Mouse (Mus musculus): Measurements from ENCODE around the gene Vcp. TPM values are rescaled to one million over a fixed set of nuclear protein-coding genes. Genes with fewer than 3 reads are reported as not detected.

Gene Vcp
- total and polyA plus RNA-seq, 3 experiments, result 136 to 261 (median 223) TPM

- no peaks in the 10 kb centered on the region for H3K36me3 ChIP-seq (replicated peaks)
- peaks cover 17% of the 10 kb centered on the region for H3K4me1 ChIP-seq (ENCODE audit: insufficient read depth, low read depth, low read length)
- no peak for DNase-seq (ENCODE audit: low spot score)
- TF ChIP-seq TAL1 (conservative IDR thresholded peaks at IDR 0.05; ENCODE audit: low read depth, low read length), result no peak
- no peak for TF ChIP-seq GATA2 (IDR thresholded peaks at IDR 0.05; ENCODE audit: borderline replicate concordance, low read depth, low read length)
- H3K27me3 ChIP-seq (ENCODE audit: insufficient read depth, low read length), result peaks cover 74% of the 10 kb centered on the region
- no peak overlapping the region for H3K4me3 ChIP-seq (ENCODE audit: low read depth, low read length)
- no peaks in the 10 kb centered on the region for H3K9me3 ChIP-seq (replicated peaks)
- no peak for ATAC-seq (ENCODE audit: extremely low read depth, insufficient number of reproducible peaks, low FRiP score, poor library complexity, severe bottlenecking)
Observed at GRCm38 (mm10) chr4:42943341-42943740, 57.0 kb downstream of the Vcp start.

- Histone ChIP-seq H3K36me3 (replicated peaks) (no peaks in the 10 kb centered on the region), H3K4me1 (ENCODE audit: insufficient read depth, low read depth, low read length) (peaks cover 13% of the 10 kb centered on the region; the same call in 1 of the 2 replicates), H3K27me3 (ENCODE audit: insufficient read depth, low read length) (peaks cover 72% of the 10 kb centered on the region), H3K4me3 (ENCODE audit: low read depth, low read length) (no peak overlapping the region), H3K9me3 (replicated peaks) (no peaks in the 10 kb centered on the region)
- DNase-seq (ENCODE audit: low spot score) (no peak), ATAC-seq (ENCODE audit: extremely low read depth, insufficient number of reproducible peaks, low FRiP score, poor library complexity, severe bottlenecking) (no peak)
- no peak for TF ChIP-seq GATA1 (IDR thresholded peaks at IDR 0.05; ENCODE audit: borderline replicate concordance, low read length)
- TF ChIP-seq GATA2 (IDR thresholded peaks at IDR 0.05; ENCODE audit: borderline replicate concordance, low read depth, low read length), result no peak
- TF ChIP-seq TAL1 (conservative IDR thresholded peaks at IDR 0.05; ENCODE audit: low read depth, low read length), result no peak
- no peak for TF ChIP-seq CTCF (IDR thresholded peaks at IDR 0.05; ENCODE audit: low read depth, low read length)
- no peak for TF ChIP-seq POLR2AphosphoS5 (IDR thresholded peaks at IDR 0.05; ENCODE audit: insufficient replicate concordance, low read depth, low read length)
Observed at GRCm38 (mm10) chr4:42941396-42941795, 58.9 kb downstream of the Vcp start.

GRCm38 (mm10) chr4:42933630-42934029, 66.7 kb downstream of the Vcp start:
- Histone ChIP-seq H3K27me3 (ENCODE audit: insufficient read depth, low read length) (peaks cover 41% of the 10 kb centered on the region), H3K4me3 (ENCODE audit: low read depth, low read length) (no peak overlapping the region)
- TF ChIP-seq TAL1 (conservative IDR thresholded peaks at IDR 0.05; ENCODE audit: low read depth, low read length), result no peak
- TF ChIP-seq GATA1 (IDR thresholded peaks at IDR 0.05; ENCODE audit: borderline replicate concordance, low read length), result no peak
- TF ChIP-seq CTCF (IDR thresholded peaks at IDR 0.05; ENCODE audit: low read depth, low read length), result no peak
- no peak for TF ChIP-seq POLR2AphosphoS5 (IDR thresholded peaks at IDR 0.05; ENCODE audit: insufficient replicate concordance, low read depth, low read length)
- TF ChIP-seq GATA2 (IDR thresholded peaks at IDR 0.05; ENCODE audit: borderline replicate concordance, low read depth, low read length), result no peak

GRCm38 (mm10) chr4:42932229-42932969, 67.9 kb downstream of the Vcp start:
- no peaks in the 10 kb centered on the region for H3K36me3 ChIP-seq (replicated peaks)
- TF ChIP-seq GATA1 (IDR thresholded peaks at IDR 0.05; ENCODE audit: borderline replicate concordance, low read length), result no peak
- TF ChIP-seq CTCF (IDR thresholded peaks at IDR 0.05; ENCODE audit: low read depth, low read length), result no peak
- TF ChIP-seq TAL1 (conservative IDR thresholded peaks at IDR 0.05; ENCODE audit: low read depth, low read length), result no peak
- no peak for TF ChIP-seq GATA2 (IDR thresholded peaks at IDR 0.05; ENCODE audit: borderline replicate concordance, low read depth, low read length)
- TF ChIP-seq POLR2AphosphoS5 (IDR thresholded peaks at IDR 0.05; ENCODE audit: insufficient replicate concordance, low read depth, low read length), result no peak
- H3K4me3 ChIP-seq (ENCODE audit: low read depth, low read length), result no peak overlapping the region
- H3K4me1 ChIP-seq (ENCODE audit: insufficient read depth, low read depth, low read length), result peaks cover 2% of the 10 kb centered on the region; the same call in 1 of the 2 replicates
- no peak for DNase-seq (ENCODE audit: low spot score)
- H3K9me3 ChIP-seq (replicated peaks), result peaks cover 3% of the 10 kb centered on the region; the same call in 1 of the 2 replicates
- no peak for ATAC-seq (ENCODE audit: extremely low read depth, insufficient number of reproducible peaks, low FRiP score, poor library complexity, severe bottlenecking)
- H3K27me3 ChIP-seq (ENCODE audit: insufficient read depth, low read length), result peaks cover 29% of the 10 kb centered on the region

More at GRCm38 (mm10) chr4:42933630-42934029, 66.7 kb downstream of the Vcp start:
- no peak for ATAC-seq (ENCODE audit: extremely low read depth, insufficient number of reproducible peaks, low FRiP score, poor library complexity, severe bottlenecking)
- Histone ChIP-seq H3K36me3 (replicated peaks) (no peaks in the 10 kb centered on the region), H3K4me1 (ENCODE audit: insufficient read depth, low read depth, low read length) (peaks cover 4% of the 10 kb centered on the region; the same call in 1 of the 2 replicates), H3K9me3 (replicated peaks) (no peaks in the 10 kb centered on the region)
- DNase-seq (ENCODE audit: low spot score), result no peak

Other genes starting within 250 kb of the Vcp start
- not detected in 2 replicates for gene Ccl19, start 243.9 kb downstream of the Vcp start, total RNA-seq (2014; fragmentation: Nextera tagmentation)
- not detected in 2 replicates for gene Ccl19, start 243.9 kb downstream of the Vcp start, total RNA-seq (2017)
- not detected in 2 replicates for gene Ccl19, start 243.9 kb downstream of the Vcp start, polyA plus RNA-seq (2012)
- gene Ccl21a, start 226.5 kb downstream of the Vcp start, total RNA-seq (2014; fragmentation: Nextera tagmentation), result not detected in 2 replicates
- not detected in 2 replicates for gene Ccl21a, start 226.5 kb downstream of the Vcp start, total RNA-seq (2017)
- not detected in 2 replicates for gene Ccl21a, start 226.5 kb downstream of the Vcp start, polyA plus RNA-seq (2012)
- 11.5 and 14.5 TPM in 2 replicates for gene Fam205a1, start 146.6 kb downstream of the Vcp start, total RNA-seq (2014; fragmentation: Nextera tagmentation)
- gene Fam205a1, start 146.6 kb downstream of the Vcp start, total RNA-seq (2017), result 0.12 and 0.16 TPM in 2 replicates
- gene Fam205a1, start 146.6 kb downstream of the Vcp start, polyA plus RNA-seq (2012), result 0.10 and 0.14 TPM in 2 replicates
- 0.34 and 0.60 TPM in 2 replicates for gene Gm12394, start 143.7 kb downstream of the Vcp start, total RNA-seq (2014; fragmentation: Nextera tagmentation)
- gene Gm12394, start 143.7 kb downstream of the Vcp start, total RNA-seq (2017), result not detected in 2 replicates
- not detected in 2 replicates for gene Gm12394, start 143.7 kb downstream of the Vcp start, polyA plus RNA-seq (2012)
- gene Fam205c, start 126.3 kb downstream of the Vcp start, total RNA-seq (2014; fragmentation: Nextera tagmentation), result not detected in 2 replicates
- gene Fam205c, start 126.3 kb downstream of the Vcp start, total RNA-seq (2017), result 0.05 TPM in 1 of 2 replicates, not detected in the other
- 0.05 TPM in 1 of 2 replicates, not detected in the other for gene Fam205c, start 126.3 kb downstream of the Vcp start, polyA plus RNA-seq (2012)
- gene Phf24, start 83.8 kb downstream of the Vcp start, total RNA-seq (2014; fragmentation: Nextera tagmentation), result 1.8 TPM in 1 of 2 replicates, not detected in the other
- 0.29 and 0.98 TPM in 2 replicates for gene Phf24, start 83.8 kb downstream of the Vcp start, total RNA-seq (2017)
- gene Phf24, start 83.8 kb downstream of the Vcp start, polyA plus RNA-seq (2012), result 0.04 TPM in 2 replicates
- 4.1 and 7.5 TPM in 2 replicates for gene Dnajb5, start 50.7 kb downstream of the Vcp start, total RNA-seq (2014; fragmentation: Nextera tagmentation)
- gene Dnajb5, start 50.7 kb downstream of the Vcp start, total RNA-seq (2017), result 1.3 and 1.5 TPM in 2 replicates
- 1.2 and 1.4 TPM in 2 replicates for gene Dnajb5, start 50.7 kb downstream of the Vcp start, polyA plus RNA-seq (2012)
- gene 1700022I11Rik, start 30.9 kb downstream of the Vcp start, total RNA-seq (2014; fragmentation: Nextera tagmentation), result not detected in 2 replicates
- gene 1700022I11Rik, start 30.9 kb downstream of the Vcp start, total RNA-seq (2017), result 1.1 and 1.4 TPM in 2 replicates
- gene 1700022I11Rik, start 30.9 kb downstream of the Vcp start, polyA plus RNA-seq (2012), result 0.15 TPM in 1 of 2 replicates, not detected in the other
- 15.2 and 16.8 TPM in 2 replicates for gene Fancg, start 10.0 kb upstream of the Vcp start, total RNA-seq (2014; fragmentation: Nextera tagmentation)
- gene Fancg, start 10.0 kb upstream of the Vcp start, total RNA-seq (2017), result 12.9 and 18.7 TPM in 2 replicates
- 4.3 and 9.4 TPM in 2 replicates for gene Fancg, start 10.0 kb upstream of the Vcp start, polyA plus RNA-seq (2012)
- 11.8 and 17.2 TPM in 2 replicates for gene Pigo, start 25.3 kb upstream of the Vcp start, total RNA-seq (2014; fragmentation: Nextera tagmentation)
- gene Pigo, start 25.3 kb upstream of the Vcp start, total RNA-seq (2017), result 9.4 and 9.7 TPM in 2 replicates
- gene Pigo, start 25.3 kb upstream of the Vcp start, polyA plus RNA-seq (2012), result 11.2 and 11.6 TPM in 2 replicates
- 191 and 233 TPM in 2 replicates for gene Stoml2, start 31.2 kb upstream of the Vcp start, total RNA-seq (2014; fragmentation: Nextera tagmentation)
- 157 and 170 TPM in 2 replicates for gene Stoml2, start 31.2 kb upstream of the Vcp start, total RNA-seq (2017)
- gene Stoml2, start 31.2 kb upstream of the Vcp start, polyA plus RNA-seq (2012), result 145 and 169 TPM in 2 replicates
- 10.2 and 24.4 TPM in 2 replicates for gene Fam214b, start 45.7 kb upstream of the Vcp start, total RNA-seq (2014; fragmentation: Nextera tagmentation)
- gene Fam214b, start 45.7 kb upstream of the Vcp start, total RNA-seq (2017), result 12.6 and 17.8 TPM in 2 replicates
- 15.0 and 17.7 TPM in 2 replicates for gene Fam214b, start 45.7 kb upstream of the Vcp start, polyA plus RNA-seq (2012)
- gene Unc13b, start 58.4 kb upstream of the Vcp start, total RNA-seq (2014; fragmentation: Nextera tagmentation), result 0.63 and 3.9 TPM in 2 replicates
- gene Unc13b, start 58.4 kb upstream of the Vcp start, total RNA-seq (2017), result 4.0 and 5.5 TPM in 2 replicates
- 0.36 and 0.56 TPM in 2 replicates for gene Unc13b, start 58.4 kb upstream of the Vcp start, polyA plus RNA-seq (2012)